Mouse (Mus musculus) frontal cortex, postnatal 10 days (tissue): ENCODE measurements around the gene Anxa9.

ENCODE experiments used
- DNase-seq, 2 experiments: peaks; one replicate each; pipeline ENCODE4 v3.0.0; 2022; ENCODE audit warnings: low spot score in 2 of 2, mixed read lengths in 1 of 2

The Anxa9 gene

DNA sequence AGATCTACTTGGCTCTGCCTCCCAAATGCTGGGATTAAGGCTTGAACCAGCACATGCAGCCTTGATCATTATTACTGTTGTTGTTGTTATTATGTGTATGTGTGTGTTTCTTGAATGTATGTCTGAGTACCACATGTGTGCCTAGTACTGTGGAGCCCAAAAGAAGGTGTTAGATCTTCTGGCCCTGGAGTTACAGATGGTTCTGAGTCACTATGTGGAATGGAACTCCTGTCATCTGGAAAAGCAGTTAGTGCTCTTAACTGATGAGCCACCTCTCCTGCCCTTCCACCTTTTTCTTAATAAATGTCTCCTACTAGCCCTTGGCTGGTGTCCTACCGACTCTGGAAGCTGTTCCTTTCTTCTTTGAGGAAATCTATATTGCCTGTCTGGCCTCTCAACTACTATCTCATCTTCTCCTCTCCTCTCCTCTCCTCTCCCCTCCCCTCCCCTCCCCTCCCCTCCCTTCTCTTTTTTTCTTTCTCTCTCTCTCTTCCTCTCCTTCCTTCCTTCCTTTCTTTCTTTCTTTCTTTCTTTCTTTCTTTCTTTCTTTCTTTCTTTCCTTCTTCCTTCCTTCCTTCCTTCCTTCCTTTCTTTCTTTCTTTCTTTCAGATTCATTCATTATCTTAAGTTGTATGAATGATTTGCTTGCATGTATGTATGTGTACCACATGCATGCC is 59.2 kb downstream of the Anxa9 start:
- no peak for DNase-seq

DNA sequence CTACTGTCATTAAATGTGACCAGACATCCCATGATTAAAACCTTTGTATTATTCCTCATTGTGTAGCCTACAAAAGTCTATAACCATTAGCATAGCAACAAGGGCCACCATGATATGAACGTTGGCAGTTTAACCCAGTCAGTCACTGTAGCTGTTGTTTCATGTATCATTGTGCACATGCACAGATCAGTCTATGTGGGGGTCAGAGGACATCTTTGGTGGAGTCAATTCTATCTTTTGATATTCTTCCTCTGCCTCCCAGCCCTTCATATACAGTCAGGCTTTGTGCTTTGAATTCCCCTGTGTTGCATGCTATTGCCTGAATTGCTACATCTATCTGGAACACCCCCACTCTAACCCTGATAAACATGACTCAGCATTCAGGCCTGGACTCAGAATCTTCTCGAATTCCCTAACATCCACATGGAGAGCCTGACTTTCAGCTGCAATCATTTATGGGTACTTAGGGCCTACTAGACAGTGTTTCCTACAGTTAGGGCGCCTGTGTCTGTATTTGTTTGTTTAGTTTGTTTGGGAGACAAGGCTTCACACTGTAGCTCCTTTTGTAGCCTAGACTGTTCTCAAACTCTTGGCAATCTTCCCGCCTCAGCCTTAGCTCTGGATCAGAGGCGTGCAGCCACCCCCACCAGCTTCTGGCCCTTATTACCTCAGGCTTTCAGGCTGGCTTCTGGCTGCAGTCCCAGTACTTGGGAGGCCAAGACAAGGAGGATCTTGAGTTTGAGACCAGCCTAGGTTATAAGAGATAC is 60.3 kb downstream of the Anxa9 start:
- peak; percentile 44 to 61 for DNase-seq
